Mouse (Mus musculus) cortical plate, adult 2 months (tissue): ENCODE results near the gene Sec24d. TPM values are rescaled to one million over a fixed set of nuclear protein-coding genes. Genes with fewer than 3 reads are reported as not detected.

ENCODE experiments used
- H3K27ac ChIP-seq: fragments of 200-500 bp; 2 replicates; pipeline ENCODE4 v1.5.1; 2012; ENCODE audit warnings: low read length, control low read depth, inconsistent platforms; ENCODE audit not compliant: insufficient read depth
- H3K4me1 ChIP-seq: fragments of 200-500 bp; 2 replicates; pipeline ENCODE4 v1.6.1; 2011; ENCODE audit warnings: low read length; ENCODE audit not compliant: control insufficient read depth, insufficient read depth
- H3K4me3 ChIP-seq: fragments of 200-500 bp; 2 replicates; pipeline ENCODE4 v1.5.1; 2011; ENCODE audit warnings: mild to moderate bottlenecking, low read length, control low read depth; ENCODE audit not compliant: insufficient read depth
- CTCF ChIP-seq: fragments of 200-500 bp; IDR thresholded peaks from 2 replicates; pipeline ENCODE4 v1.5.1; 2011; ENCODE audit warnings: mild to moderate bottlenecking, control low read depth, low read length; ENCODE audit not compliant: insufficient read depth; ENCODE audit errors: extremely low read depth
- POLR2A ChIP-seq: fragments of 200-500 bp; IDR thresholded peaks from 2 replicates; pipeline ENCODE4 v1.6.1; 2011; ENCODE audit warnings: mild to moderate bottlenecking, low read length, control low read depth; ENCODE audit not compliant: insufficient read depth; ENCODE audit errors: extremely low read depth
- polyA plus RNA-seq: library from polyadenylated mRNA; depleted of rRNA; stranded (reverse); fragments of >200 nt; gene quantifications from 2 replicates; pipeline ENCODE4 v1.2.3, GENCODE M21; 2012

Sec24d gene
- polyA plus RNA-seq, 1 experiment, result 8.4 TPM

DNA sequence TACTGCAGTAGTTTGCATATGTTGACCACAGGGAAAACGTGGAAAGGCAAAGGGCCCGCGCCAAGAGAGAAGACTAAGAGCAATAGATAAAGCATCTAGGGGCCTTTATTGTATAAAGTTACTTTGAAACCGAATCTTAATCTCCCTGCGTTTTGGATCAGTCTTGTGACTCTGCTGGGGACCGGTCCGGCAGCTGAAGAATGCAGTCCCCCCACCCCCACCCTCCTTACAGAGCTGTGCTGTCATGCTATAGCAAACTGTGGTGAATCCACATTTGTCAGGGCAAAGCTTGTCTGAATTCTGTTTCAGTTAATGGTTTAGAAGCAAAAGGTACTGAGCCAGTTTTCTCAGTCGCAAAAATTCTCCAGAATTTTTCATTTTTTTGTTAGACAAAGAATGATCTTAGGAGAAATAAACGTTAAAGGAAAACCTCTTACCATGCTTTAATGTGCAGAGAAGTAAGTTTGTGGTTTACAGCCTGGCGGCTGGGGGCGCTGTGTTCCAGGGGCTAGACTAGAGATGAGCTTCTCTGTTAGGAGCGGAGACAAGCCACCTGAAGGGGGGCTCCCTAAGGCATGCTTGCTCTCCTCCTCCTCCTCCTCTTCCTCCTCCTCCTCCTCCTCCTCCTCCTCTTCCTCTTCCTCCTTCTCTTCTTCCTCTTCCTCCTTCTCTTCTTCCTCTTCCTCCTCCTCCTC, 46.8 kb downstream of the Sec24d start:
- TF ChIP-seq POLR2A (no peak), CTCF (no peak)
- no peaks in the 10 kb centered on the region for H3K4me1 ChIP-seq
- no peak overlapping the region for H3K27ac ChIP-seq
- no peak overlapping the region for H3K4me3 ChIP-seq

DNA sequence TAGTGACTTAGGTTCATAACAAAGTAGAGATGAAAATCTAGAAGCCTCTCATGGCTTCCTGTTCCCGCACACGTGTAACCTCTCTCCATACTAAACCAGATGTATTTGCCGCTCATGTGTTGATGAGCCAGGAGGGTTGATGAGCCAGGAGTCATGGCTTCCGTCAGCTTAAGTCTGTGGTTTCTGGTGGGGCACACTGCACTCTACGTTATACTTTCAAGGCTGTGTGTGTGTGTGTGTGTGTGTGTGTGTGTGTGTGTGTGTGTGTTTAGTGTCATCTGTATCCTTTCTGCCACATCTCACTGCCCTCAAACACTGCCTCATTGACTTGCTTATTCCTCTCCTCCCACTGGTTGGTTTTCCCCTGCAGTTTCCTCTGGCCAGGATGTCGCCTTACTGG, 48.8 kb downstream of the Sec24d start:
- H3K4me3 ChIP-seq, result no peak overlapping the region
- no peak overlapping the region for H3K27ac ChIP-seq
- no peak for TF ChIP-seq POLR2A
- no peak for TF ChIP-seq CTCF
- no peaks in the 10 kb centered on the region for H3K4me1 ChIP-seq

DNA sequence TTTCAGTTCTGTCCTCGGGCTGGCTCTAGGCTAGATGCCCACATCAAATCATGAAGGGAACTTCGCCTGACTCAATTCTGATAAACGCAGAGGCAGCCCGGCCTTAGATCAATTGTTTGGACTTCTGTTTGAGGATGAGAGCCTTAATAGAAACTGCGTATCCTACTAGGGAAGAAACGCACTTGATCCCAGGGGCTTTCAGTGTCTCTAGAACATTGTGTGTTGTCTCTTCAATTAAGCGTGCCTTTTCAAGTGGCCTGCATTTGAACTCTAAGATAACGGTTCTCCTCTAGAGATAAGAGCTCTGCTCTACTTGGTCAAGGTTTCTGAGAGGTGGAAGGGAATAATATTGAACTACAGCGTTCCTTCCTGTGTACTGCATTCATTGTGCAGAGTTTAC, 49.8 kb downstream of the Sec24d start:
- H3K4me3 ChIP-seq, result no peak overlapping the region
- no peak for TF ChIP-seq POLR2A
- TF ChIP-seq CTCF, result no peak
- no peaks in the 10 kb centered on the region for H3K4me1 ChIP-seq
- no peak overlapping the region for H3K27ac ChIP-seq

DNA sequence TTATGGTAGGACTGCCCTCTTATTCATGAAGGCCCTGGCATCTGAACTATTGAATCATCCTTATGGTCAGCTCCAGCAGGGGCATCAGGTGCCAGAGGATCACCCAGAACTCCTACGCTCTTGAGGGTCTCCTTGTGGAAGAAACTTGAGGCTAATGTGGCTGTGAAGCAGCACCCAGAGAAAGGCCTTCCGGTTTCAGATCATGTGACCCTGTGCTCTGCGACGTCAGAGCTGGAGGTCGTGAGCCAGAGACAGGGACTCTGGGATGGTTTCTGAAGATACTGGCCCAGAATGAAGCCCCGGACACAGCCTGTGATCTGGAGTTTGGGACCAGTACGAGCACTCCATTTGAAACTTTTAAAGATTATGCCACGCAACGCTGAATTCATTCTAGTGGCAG, 53.1 kb downstream of the Sec24d start:
- Histone ChIP-seq H3K4me1 (no peaks in the 10 kb centered on the region), H3K27ac (no peak overlapping the region), H3K4me3 (no peak overlapping the region)
- no peak for TF ChIP-seq CTCF
- no peak for TF ChIP-seq POLR2A

DNA sequence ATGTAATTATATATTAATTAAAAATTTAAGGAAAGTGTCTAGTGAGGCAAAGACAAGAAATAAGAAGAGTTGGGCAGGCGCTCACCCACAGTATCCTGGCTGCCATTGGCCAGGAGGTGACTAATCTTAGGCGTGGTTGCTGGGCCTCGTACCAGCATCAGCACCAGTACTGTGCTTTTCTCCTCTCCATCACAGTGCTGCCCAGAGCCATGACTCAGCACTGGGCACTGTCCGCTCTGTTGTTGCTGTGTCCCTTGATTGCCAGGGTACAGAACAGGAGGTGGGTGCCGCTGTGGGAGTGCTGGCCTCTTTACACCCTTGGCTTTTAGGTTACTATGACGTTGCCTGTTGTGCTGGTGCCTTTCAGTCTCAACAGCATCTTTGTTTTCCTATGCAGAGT, 54.4 kb downstream of the Sec24d start:
- H3K4me1 ChIP-seq, result no peaks in the 10 kb centered on the region
- no peak overlapping the region for H3K4me3 ChIP-seq
- no peak overlapping the region for H3K27ac ChIP-seq
- TF ChIP-seq POLR2A (no peak), CTCF (no peak)

DNA sequence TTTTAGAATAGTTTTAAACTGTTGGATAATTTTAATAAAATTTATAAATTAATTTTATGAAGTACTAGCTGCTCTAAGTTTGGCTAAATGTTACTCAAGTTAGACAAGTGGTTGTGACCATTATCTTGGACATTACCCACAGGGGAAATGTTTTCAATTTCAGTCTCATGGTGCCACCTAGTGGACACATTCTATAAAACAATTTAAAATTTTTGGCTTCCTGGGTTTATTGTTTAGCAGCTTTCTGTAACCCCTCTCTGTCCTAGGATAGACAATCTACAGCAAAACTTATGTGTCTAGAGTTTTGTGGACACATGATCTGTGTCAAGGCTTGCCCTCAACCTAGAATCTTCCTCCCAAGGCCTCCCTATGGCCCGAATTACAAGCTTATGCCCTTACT, 54.9 kb downstream of the Sec24d start:
- no peak for TF ChIP-seq POLR2A
- TF ChIP-seq CTCF, result no peak
- H3K4me1 ChIP-seq, result no peaks in the 10 kb centered on the region
- H3K4me3 ChIP-seq, result no peak overlapping the region
- H3K27ac ChIP-seq, result no peak overlapping the region

DNA sequence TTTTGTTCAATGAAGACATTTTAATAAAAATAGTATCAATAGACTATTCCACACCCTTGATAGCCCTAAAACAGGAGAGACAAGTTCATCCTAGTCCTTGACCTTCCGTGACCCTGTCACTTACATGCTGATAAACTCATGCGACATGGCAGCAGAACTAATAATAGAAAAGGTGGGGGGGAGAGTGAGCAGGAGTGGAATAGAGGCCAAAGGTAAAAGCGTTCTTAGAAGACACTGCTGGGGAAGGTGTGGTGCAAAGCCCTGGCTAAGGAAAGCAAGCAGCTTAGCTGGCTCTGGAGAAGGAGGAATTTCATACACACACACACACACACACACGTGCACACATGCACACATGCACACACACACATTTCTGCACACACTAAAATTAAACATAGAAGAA, 57.1 kb downstream of the Sec24d start:
- H3K4me3 ChIP-seq, result no peak overlapping the region

DNA sequence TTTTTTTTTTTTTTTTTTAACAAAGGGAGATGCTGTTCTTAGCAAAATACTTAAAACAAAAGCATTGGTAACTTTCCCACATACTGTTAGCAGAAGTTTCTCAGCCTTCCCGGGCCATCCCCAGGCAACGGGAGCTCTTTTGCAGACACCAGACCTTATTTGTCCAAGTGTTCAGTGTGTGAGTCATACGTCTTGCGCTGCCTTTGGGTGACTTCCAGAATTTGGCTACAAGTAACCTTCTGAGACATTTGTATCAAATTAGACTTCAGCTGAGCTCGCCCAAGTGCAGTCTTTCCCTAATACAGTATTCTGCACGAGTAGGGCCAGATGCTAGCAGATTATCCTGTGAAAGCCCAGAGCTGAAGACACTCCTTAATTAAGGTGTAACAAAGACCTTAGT, 62.0 kb downstream of the Sec24d start:
- H3K4me1 ChIP-seq, result no peaks in the 10 kb centered on the region
- TF ChIP-seq CTCF (no peak), POLR2A (no peak)
- H3K4me3 ChIP-seq, result no peak overlapping the region
- no peak overlapping the region for H3K27ac ChIP-seq

More for the DNA sequence above, 57.1 kb downstream of the Sec24d start:
- H3K27ac ChIP-seq, result no peak overlapping the region
- no peak for TF ChIP-seq POLR2A
- TF ChIP-seq CTCF, result no peak
- no peaks in the 10 kb centered on the region for H3K4me1 ChIP-seq

DNA sequence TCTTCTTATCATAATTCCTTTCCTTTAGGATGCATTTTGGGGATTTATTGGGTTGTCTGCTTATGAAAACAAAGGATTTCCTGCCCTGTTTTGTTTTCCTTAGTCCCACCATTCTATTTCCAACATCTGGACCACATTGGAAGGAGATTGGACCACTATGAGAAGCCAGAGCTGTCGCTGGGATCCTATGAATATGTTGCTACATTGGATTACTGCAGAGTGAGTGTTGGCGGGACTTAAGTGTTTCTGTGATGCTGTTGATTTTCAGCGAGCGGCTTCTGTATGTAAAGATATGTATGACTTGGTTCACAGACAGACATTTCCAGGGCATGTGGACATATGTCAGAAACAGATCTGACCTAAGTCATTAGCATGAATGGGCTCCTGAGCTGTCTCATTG, 63.0 kb downstream of the Sec24d start:
- H3K4me1 ChIP-seq, result no peaks in the 10 kb centered on the region
- TF ChIP-seq CTCF (no peak), POLR2A (no peak)
- H3K4me3 ChIP-seq, result no peak overlapping the region
- no peak overlapping the region for H3K27ac ChIP-seq

DNA sequence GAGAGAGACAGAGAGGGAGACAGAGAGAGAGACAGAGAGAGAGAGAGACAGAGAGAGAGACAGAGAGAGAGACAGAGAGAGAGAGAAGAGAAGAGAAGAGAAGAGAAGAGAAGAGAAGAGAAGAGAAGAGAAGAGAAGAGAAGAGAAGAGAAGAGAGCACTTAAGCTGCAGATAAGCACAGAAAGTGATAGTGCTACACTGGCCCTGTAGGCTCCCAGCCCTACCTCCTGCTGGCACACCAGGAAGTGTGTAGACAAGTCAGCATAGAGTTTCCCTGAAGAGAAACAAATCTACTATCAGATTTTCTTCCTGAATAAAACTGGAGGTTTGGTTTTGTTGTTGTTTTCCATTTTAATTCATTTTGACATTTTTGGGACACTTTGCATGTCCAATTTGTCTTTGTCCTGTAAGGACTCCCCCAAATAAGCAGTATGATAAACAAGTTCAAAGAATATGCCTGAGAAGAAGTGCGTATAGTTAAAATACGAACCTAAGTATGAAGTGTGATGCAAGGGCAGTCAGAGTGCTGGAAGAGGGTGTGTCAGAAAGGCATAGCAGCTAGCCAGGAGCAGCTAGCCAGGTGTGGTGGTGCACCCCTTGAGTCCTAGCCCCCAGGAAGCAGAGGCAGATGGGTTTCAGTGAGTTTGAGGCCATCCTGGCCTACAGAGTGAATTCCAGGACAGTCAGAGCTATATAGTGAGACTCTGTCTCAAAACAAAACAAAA, 65.2 kb downstream of the Sec24d start:
- TF ChIP-seq CTCF, result no peak
- TF ChIP-seq POLR2A, result no peak
- Histone ChIP-seq H3K4me3 (no peak overlapping the region), H3K27ac (no peak overlapping the region), H3K4me1 (no peaks in the 10 kb centered on the region)
